Mouse (Mus musculus) liver, adult 2 months (tissue): Measurements from ENCODE around the gene Rae1.

Experiments
- CTCF ChIP-seq: fragments of 200-500 bp; IDR thresholded peaks from 2 replicates; pipeline ENCODE4 v1.5.1; 2011; ENCODE audit warnings: low read depth, low read length, control low read depth
- POLR2A ChIP-seq: fragments of 200-500 bp; IDR thresholded peaks from 2 replicates; pipeline ENCODE4 v1.6.1; 2011; ENCODE audit warnings: low read length, control low read depth; ENCODE audit not compliant: insufficient read depth; ENCODE audit errors: extremely low read depth

DNA sequence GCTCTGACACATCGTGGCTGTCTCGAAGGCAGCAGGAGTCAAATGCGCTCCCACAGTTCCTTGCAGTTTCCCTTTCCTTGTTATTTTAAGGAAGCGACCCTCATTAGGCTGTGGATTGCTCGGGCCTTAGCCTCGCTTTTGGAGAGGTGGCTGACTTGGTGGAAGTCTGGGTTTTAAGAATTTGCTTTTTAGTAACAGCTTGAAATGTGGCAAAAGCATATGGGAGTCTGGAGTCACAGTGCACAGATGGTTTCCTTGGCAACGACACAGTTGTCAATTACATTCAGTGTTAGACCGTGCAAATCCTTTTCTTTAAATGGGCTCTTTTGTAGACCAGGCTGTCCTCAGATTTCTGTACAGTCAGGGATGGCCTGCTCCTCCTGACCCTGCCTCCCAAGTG, 1.0 kb downstream of the Rae1 start:
- no peak for TF ChIP-seq CTCF
- no peak for TF ChIP-seq POLR2A
